In the genomic region with DNA sequence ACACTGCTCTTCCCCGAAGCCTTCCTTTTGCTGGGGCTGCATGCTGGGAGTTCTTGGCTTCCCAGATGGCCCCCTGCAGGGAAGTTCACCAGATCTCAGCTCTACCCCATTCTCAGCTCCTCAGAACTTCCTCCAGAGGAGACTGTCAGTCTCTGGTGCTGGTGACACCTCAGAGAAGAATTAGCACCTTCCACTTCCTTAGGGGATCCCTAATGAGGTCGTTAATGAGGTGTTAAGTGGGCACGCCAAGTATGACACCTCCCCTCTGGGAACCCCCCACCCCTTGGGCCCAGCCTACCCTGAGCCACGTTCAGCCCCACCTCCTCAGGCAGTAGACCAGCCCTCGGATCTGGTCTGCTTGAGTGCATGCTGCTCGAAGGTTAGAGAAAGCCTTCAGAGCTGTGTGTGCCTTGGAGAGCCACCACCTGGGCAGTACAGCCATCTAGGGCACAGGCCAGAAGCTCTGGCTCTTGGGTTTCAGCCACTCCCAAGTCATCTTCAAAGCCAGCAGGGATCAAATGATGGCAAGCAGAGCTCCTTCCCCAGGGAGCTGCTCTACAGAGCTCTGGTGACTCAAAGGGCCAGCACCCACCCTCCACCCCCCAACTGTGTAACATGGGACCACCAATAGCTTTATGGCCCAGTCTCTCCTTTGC, we compare ENCODE assay signal across 12 mouse cellular contexts. TPM values are rescaled to one million over a fixed set of nuclear protein-coding genes. Genes with fewer than 3 reads are reported as not detected.
DNase-seq lines count a peak whose midpoint lies in the region; ATAC-seq and TF ChIP-seq lines count a peak whose summit lies in the region.
"Had no signal": no experiment of that assay in that cellular context is flagged by ENCODE, and none has a peak within 500 bp of the region (broad histone marks: within the 10 kb centered on the region; RNA-seq: fewer than 3 reads in every experiment).

No protein-coding gene starts in this region.

- H3K4me3 ChIP-seq in hindbrain, postnatal 0 days (ENCODE audit: low read length) = no peak overlapping the region
- no peak overlapping the region for H3K4me3 ChIP-seq in hindbrain, embryonic 13.5 days
- no peak overlapping the region for H3K4me3 ChIP-seq in limb, embryonic 13.5 days
- no peak overlapping the region for H3K4me3 ChIP-seq in cerebellum, adult 2 months (replicated peaks; ENCODE audit: insufficient read depth, low read depth, low read length)
- H3K4me3 ChIP-seq: midbrain, embryonic 10.5 days had no signal

- TF ChIP-seq CTCF in hindbrain, postnatal 0 days (IDR thresholded peaks at IDR 0.05; ENCODE audit: low read depth) = no peak
- no peak for TF ChIP-seq CTCF in brain, embryonic 14.5 days (IDR thresholded peaks at IDR 0.05; ENCODE audit: borderline replicate concordance, extremely low read depth, insufficient read depth, insufficient read length)
- no peak for TF ChIP-seq CTCF in cerebellum, adult 2 months (IDR thresholded peaks at IDR 0.05; ENCODE audit: borderline replicate concordance, insufficient read depth, low read depth, low read length)

- 29% methylated on average over 6 of the region's 6 CpGs for WGBS in hindbrain, postnatal 0 days
- 31% methylated on average over 6 of the region's 6 CpGs for WGBS in hindbrain, embryonic 13.5 days
- WGBS in limb, embryonic 13.5 days = 11% methylated on average over 6 of the region's 6 CpGs
- WGBS in cerebellum, adult 2 months = 56% methylated on average over 6 of the region's 6 CpGs

- no peaks in the 10 kb centered on the region for H3K9me3 ChIP-seq in hindbrain, postnatal 0 days (ENCODE audit: low read length)
- no peaks in the 10 kb centered on the region for H3K9me3 ChIP-seq in hindbrain, embryonic 13.5 days
- no peaks in the 10 kb centered on the region for H3K9me3 ChIP-seq in limb, embryonic 13.5 days
- H3K9me3 ChIP-seq: midbrain, embryonic 10.5 days had no signal

- TF ChIP-seq POLR2A in brain, embryonic 14.5 days (IDR thresholded peaks at IDR 0.05; ENCODE audit: borderline replicate concordance, extremely low read depth, insufficient read depth, insufficient read length, poor library complexity, severe bottlenecking) = no peak
- TF ChIP-seq POLR2A in cerebellum, adult 2 months (IDR thresholded peaks at IDR 0.05; ENCODE audit: borderline replicate concordance, insufficient read depth, low read length) = no peak

- 0 out of 2 replicates have a peak, but pooled peaks have one; percentile 9 for ATAC-seq in hindbrain, postnatal 0 days
- ATAC-seq in hindbrain, embryonic 13.5 days (ENCODE audit: low FRiP score) = no peak
- ATAC-seq in limb, embryonic 13.5 days (ENCODE audit: low FRiP score, low read depth) = 0 out of 2 replicates have a peak, but pooled peaks have one; percentile 13

- no peak overlapping the region for H3K27ac ChIP-seq in hindbrain, postnatal 0 days
- no peak overlapping the region for H3K27ac ChIP-seq in hindbrain, embryonic 13.5 days
- no peak overlapping the region for H3K27ac ChIP-seq in limb, embryonic 13.5 days
- no peak overlapping the region for H3K27ac ChIP-seq in cerebellum, adult 2 months (ENCODE audit: insufficient read depth, low read length)

- H3K36me3 ChIP-seq in hindbrain, postnatal 0 days (ENCODE audit: insufficient read depth, low read length) = no peaks in the 10 kb centered on the region
- no peaks in the 10 kb centered on the region for H3K36me3 ChIP-seq in hindbrain, embryonic 13.5 days
- H3K36me3 ChIP-seq in limb, embryonic 13.5 days = no peaks in the 10 kb centered on the region
- H3K36me3 ChIP-seq: midbrain, embryonic 10.5 days had no signal

- DNase-seq in hindbrain, postnatal 0 days (ENCODE audit: low spot score) = no peak
- peak; percentile 19 to 27 for DNase-seq in B cell, adult 2 months
- peak; percentile 78 for DNase-seq in brain, embryonic 14.5 days (ENCODE audit: low read depth)
- DNase-seq in right cerebral cortex, postnatal 4 days = no peak
- DNase-seq in cerebellum, adult 2 months = no peak
- no peak for DNase-seq in testis, postnatal 10 days (ENCODE audit: low spot score)
- DNase-seq: retina, postnatal 1 day; thymus, postnatal 14 days had no signal

- no peak overlapping the region for H3K4me2 ChIP-seq in hindbrain, postnatal 0 days (ENCODE audit: low read depth, low read length)
- no peak overlapping the region for H3K4me2 ChIP-seq in hindbrain, embryonic 13.5 days
- no peak overlapping the region for H3K4me2 ChIP-seq in limb, embryonic 13.5 days (replicated peaks)

- H3K9ac ChIP-seq in hindbrain, postnatal 0 days (replicated peaks; ENCODE audit: low read length) = no peak overlapping the region
- H3K9ac ChIP-seq in hindbrain, embryonic 13.5 days = no peak overlapping the region
- no peak overlapping the region for H3K9ac ChIP-seq in limb, embryonic 13.5 days

- no peaks in the 10 kb centered on the region for H3K27me3 ChIP-seq in hindbrain, postnatal 0 days (ENCODE audit: insufficient read depth, low read length)
- H3K27me3 ChIP-seq in hindbrain, embryonic 13.5 days = peaks cover 91% of the 10 kb centered on the region
- H3K27me3 ChIP-seq in limb, embryonic 13.5 days = peaks cover 22% of the 10 kb centered on the region
- no peaks in the 10 kb centered on the region; the same call in 1 of the 2 replicates for H3K27me3 ChIP-seq in cerebellum, adult 2 months (ENCODE audit: control insufficient read depth, insufficient read depth, low read length)

- peaks cover 18% of the 10 kb centered on the region for H3K4me1 ChIP-seq in hindbrain, postnatal 0 days (ENCODE audit: insufficient read depth, low read length)
- H3K4me1 ChIP-seq in hindbrain, embryonic 13.5 days (replicated peaks) = peaks cover 39% of the 10 kb centered on the region
- H3K4me1 ChIP-seq in limb, embryonic 13.5 days = peaks cover 70% of the 10 kb centered on the region
- H3K4me1 ChIP-seq in cerebellum, adult 2 months (ENCODE audit: control insufficient read depth, insufficient read depth, low read length) = peaks cover 26% of the 10 kb centered on the region

RNA-seq across cellular contexts. Expression of a gene that starts 25.9 kb away (rescaled TPM):
- total RNA-seq in hindbrain, postnatal 0 days (2014; rRNA removed) = 33.7 and 35.0 TPM in 2 replicates
- 9.0 and 10.9 TPM in 2 replicates for polyA plus RNA-seq in hindbrain, postnatal 0 days (2015; fragmentation: Nextera tagmentation; extraction: Ambion mirVana)
- 6.1 and 6.3 TPM in 2 replicates for polyA plus RNA-seq in hindbrain, embryonic 13.5 days (2015; fragmentation: Nextera tagmentation; extraction: Ambion mirVana)
- 20.2 and 24.8 TPM in 2 replicates for polyA plus RNA-seq in brain, embryonic 14.5 days (2012; rRNA removed)
- polyA plus RNA-seq in limb, embryonic 13.5 days (2015; fragmentation: Nextera tagmentation; extraction: Ambion mirVana) = 2.0 and 2.5 TPM in 2 replicates
- polyA plus RNA-seq in cerebellum, adult 2 months (2012; rRNA removed) = 53.4 and 59.5 TPM in 2 replicates

RNA-seq across cellular contexts. Expression of a gene that starts 38.2 kb away (rescaled TPM):
- total RNA-seq in hindbrain, postnatal 0 days (2014; rRNA removed) = 5.1 and 5.9 TPM in 2 replicates
- polyA plus RNA-seq in hindbrain, postnatal 0 days (2015; fragmentation: Nextera tagmentation; extraction: Ambion mirVana) = 1.7 and 2.0 TPM in 2 replicates
- 0.44 and 0.50 TPM in 2 replicates for polyA plus RNA-seq in hindbrain, embryonic 13.5 days (2015; fragmentation: Nextera tagmentation; extraction: Ambion mirVana)
- polyA plus RNA-seq in brain, embryonic 14.5 days (2012; rRNA removed) = 1.4 and 2.4 TPM in 2 replicates
- 1.3 and 1.9 TPM in 2 replicates for polyA plus RNA-seq in limb, embryonic 13.5 days (2015; fragmentation: Nextera tagmentation; extraction: Ambion mirVana)
- 35.0 and 43.1 TPM in 2 replicates for polyA plus RNA-seq in cerebellum, adult 2 months (2012; rRNA removed)
- total RNA-seq: granulocyte monocyte progenitor cell, adult 5-6 weeks had no signal

Comparison
In these comparisons a context has a peak if more than half of its experiments do, and no peak if none do; other contexts are left out.
1. DNase-seq: peak in B cell, adult 2 months (2 of 2) and brain, embryonic 14.5 days (single experiment); none in hindbrain, postnatal 0 days (single experiment), right cerebral cortex, postnatal 4 days (single experiment), cerebellum, adult 2 months (0 of 2) and testis, postnatal 10 days (single experiment).
2. RNA of a gene that starts 38.2 kb away (polyA plus RNA-seq): 35.0 to 43.1 TPM in cerebellum, adult 2 months; 1.4 to 2.4 TPM in brain, embryonic 14.5 days, 1.7 to 2.0 TPM in hindbrain, postnatal 0 days, 1.3 to 1.9 TPM in limb, embryonic 13.5 days and 0.44 to 0.50 TPM in hindbrain, embryonic 13.5 days; every median in the first group is over 10 times any median in the second.